Mouse (Mus musculus) intestine, embryonic 16.5 days (tissue): ENCODE data around the gene Gm49361. TPM values are rescaled to one million over a fixed set of nuclear protein-coding genes. Genes with fewer than 3 reads are reported as not detected.

Source experiments
- ATAC-seq: fragments of 200-750 bp; cut with Nextera tagmentation; 2 replicates; pipeline ENCODE4 v1.8.0; 2017; ENCODE audit warnings: moderate TSS enrichment, moderate library complexity
- H3K27ac ChIP-seq: fragments of 300-500 bp; sonication (generic); 2 replicates; pipeline ENCODE4 v1.5.1; 2014; ENCODE audit warnings: mild to moderate bottlenecking, low read length
- H3K27me3 ChIP-seq: fragments of 300-500 bp; sonication (generic); replicated peaks from 2 replicates; pipeline ENCODE4 v1.6.1; 2014; ENCODE audit warnings: low read length, control low read depth, mixed read lengths; ENCODE audit not compliant: control insufficient read depth, insufficient read depth
- H3K36me3 ChIP-seq: fragments of 300-500 bp; sonication (generic); 2 replicates; pipeline ENCODE4 v1.6.1; 2014; ENCODE audit warnings: low read length, control low read depth; ENCODE audit not compliant: control insufficient read depth, insufficient read depth
- H3K4me1 ChIP-seq: fragments of 300-500 bp; sonication (generic); 2 replicates; pipeline ENCODE4 v1.6.1; 2014; ENCODE audit warnings: low read length, control low read depth, mixed read lengths; ENCODE audit not compliant: control insufficient read depth, insufficient read depth
- H3K4me2 ChIP-seq: fragments of 300-500 bp; sonication (generic); 2 replicates; pipeline ENCODE4 v1.6.1; 2014; ENCODE audit warnings: low read depth, low read length, control low read depth
- H3K4me3 ChIP-seq: fragments of 300-500 bp; sonication (generic); 2 replicates; pipeline ENCODE4 v1.5.1; 2014; ENCODE audit warnings: mild to moderate bottlenecking, low read length
- H3K9ac ChIP-seq: fragments of 300-500 bp; sonication (generic); 2 replicates; pipeline ENCODE4 v1.6.1; 2014; ENCODE audit warnings: low read depth, low read length
- H3K9me3 ChIP-seq: fragments of 300-500 bp; sonication (generic); 2 replicates; pipeline ENCODE4 v1.6.1; 2016; ENCODE audit warnings: low read length, control low read depth; ENCODE audit not compliant: control insufficient read depth
- WGBS: fragments of 180-500 bp; shearing (Covaris S2); extraction: QIAGEN DNeasy Blood & Tissue Kit; methylation state at CpG from one replicate; pipeline ENCODE4 v1.1.7; 2014; 5-methylcytosine and 5-hydroxymethylcytosine counted together
- polyA plus RNA-seq: library from polyadenylated mRNA; unstranded; fragments of >200 nt; fragmentation: Nextera tagmentation; extraction: Ambion mirVana; gene quantifications from 2 replicates; pipeline ENCODE4 v1.2.1, GENCODE M21; 2015

Gm49361 gene
- polyA plus RNA-seq, 1 experiment from 2014 or later: not detected

- Histone ChIP-seq H3K27ac (no peak overlapping the region), H3K4me1 (peaks cover 25% of the 10 kb centered on the region)
Measured at GRCm38 (mm10) chr14:57736141-57736540, 9.8 kb downstream of the Gm49361 start.

DNA sequence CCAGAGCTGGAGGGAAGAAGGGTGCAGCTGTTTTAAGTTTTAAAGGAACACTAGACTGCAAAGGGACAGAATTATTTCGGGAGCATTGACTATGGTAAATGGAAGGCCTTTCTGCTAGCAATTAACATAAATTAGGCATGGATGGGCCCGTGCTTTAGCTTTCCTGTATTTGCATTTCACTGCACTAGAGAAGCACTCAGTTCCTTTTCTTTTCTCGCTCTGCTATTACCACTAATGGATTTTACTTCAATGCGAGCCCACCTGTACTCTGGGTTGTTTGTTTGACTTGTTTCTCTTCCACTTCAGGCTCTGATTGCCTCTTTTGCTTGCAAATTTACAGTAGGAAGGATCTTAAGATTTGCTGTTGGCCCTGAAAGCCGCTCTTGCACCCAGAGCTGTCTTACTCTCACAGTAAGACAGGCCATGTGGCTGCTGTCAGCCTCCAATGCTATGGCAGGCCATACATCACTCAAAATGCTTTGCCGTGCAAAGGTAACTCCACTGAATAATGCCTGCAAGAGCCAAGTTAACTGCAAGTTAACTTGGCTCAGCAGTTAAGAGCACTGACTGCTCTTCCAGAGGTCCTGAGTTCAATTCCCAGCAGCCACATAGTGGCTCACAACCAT lies 13.1 kb downstream of the Gm49361 start:
- WGBS: 65% methylated on average over 6 of the region's 6 CpGs
- Histone ChIP-seq H3K9me3 (no peaks in the 10 kb centered on the region), H3K36me3 (no peaks in the 10 kb centered on the region), H3K27ac (no peak overlapping the region), H3K4me3 (no peak overlapping the region), H3K4me1 (peaks cover 36% of the 10 kb centered on the region), H3K27me3 (no peaks in the 10 kb centered on the region), H3K4me2 (no peak overlapping the region), H3K9ac (no peak overlapping the region)
- ATAC-seq: no peak

More at GRCm38 (mm10) chr14:57736141-57736540, 9.8 kb downstream of the Gm49361 start:
- no peaks in the 10 kb centered on the region for H3K27me3 ChIP-seq
- H3K4me3 ChIP-seq: no peak overlapping the region
- no peaks in the 10 kb centered on the region for H3K36me3 ChIP-seq
- no peaks in the 10 kb centered on the region for H3K9me3 ChIP-seq
- WGBS: 57% methylated on average over 4 of the region's 4 CpGs
- H3K9ac ChIP-seq: no peak overlapping the region
- no peak for ATAC-seq
- H3K4me2 ChIP-seq: no peak overlapping the region

- Histone ChIP-seq H3K27ac (peak overlapping the region; percentile 65; the same call in 1 of the 2 replicates), H3K9ac (0 out of 2 replicates have a peak overlapping the region, but pooled peaks have one; percentile 27), H3K4me2 (no peak overlapping the region), H3K27me3 (no peaks in the 10 kb centered on the region), H3K4me1 (peaks cover 24% of the 10 kb centered on the region), H3K9me3 (no peaks in the 10 kb centered on the region), H3K36me3 (no peaks in the 10 kb centered on the region), H3K4me3 (no peak overlapping the region)
- WGBS: 38% methylated on average over 9 of the region's 9 CpGs
- peak; percentile 55 for ATAC-seq
Measured at GRCm38 (mm10) chr14:57730527-57730926, 15.4 kb downstream of the Gm49361 start.

GRCm38 (mm10) chr14:57729975-57730499 lies 15.9 kb downstream of the Gm49361 start:
- Histone ChIP-seq H3K36me3 (no peaks in the 10 kb centered on the region), H3K27ac (peak overlapping the region; percentile 65), H3K4me3 (no peak overlapping the region), H3K9ac (0 out of 2 replicates have a peak overlapping the region, but pooled peaks have one; percentile 27), H3K4me2 (no peak overlapping the region), H3K27me3 (no peaks in the 10 kb centered on the region), H3K4me1 (peaks cover 24% of the 10 kb centered on the region), H3K9me3 (no peaks in the 10 kb centered on the region)
- peak; percentile 96 for ATAC-seq
- WGBS: 39% methylated on average over 5 of the region's 5 CpGs

DNA sequence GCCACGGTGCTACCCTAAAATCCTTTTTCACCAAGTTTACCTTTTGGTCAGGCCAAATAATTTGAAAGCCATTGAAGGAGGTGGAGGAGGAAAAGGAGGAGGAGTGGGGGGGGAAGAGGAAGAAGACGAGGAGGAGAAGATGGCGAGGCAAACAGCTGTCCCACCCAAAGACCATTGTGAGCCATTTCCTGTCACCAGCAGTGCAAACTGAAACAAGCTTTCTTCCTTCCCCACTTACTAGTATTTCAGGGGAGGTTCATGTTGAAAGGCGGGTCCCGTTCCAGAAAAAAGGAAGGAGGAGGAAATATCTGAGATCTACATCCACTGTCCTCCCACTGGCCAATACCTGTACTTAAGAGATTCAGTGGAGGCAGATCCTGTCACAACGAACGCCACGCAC lies 16.5 kb downstream of the Gm49361 start:
- H3K36me3 ChIP-seq: no peaks in the 10 kb centered on the region
- no peaks in the 10 kb centered on the region for H3K27me3 ChIP-seq
- peak overlapping the region; percentile 65 for H3K27ac ChIP-seq
- ATAC-seq: no peak
- 74% methylated on average over 8 of the region's 8 CpGs for WGBS
- H3K9ac ChIP-seq: no peak overlapping the region
- peaks cover 24% of the 10 kb centered on the region for H3K4me1 ChIP-seq
- no peak overlapping the region for H3K4me2 ChIP-seq
- H3K9me3 ChIP-seq: no peaks in the 10 kb centered on the region
- H3K4me3 ChIP-seq: no peak overlapping the region

DNA sequence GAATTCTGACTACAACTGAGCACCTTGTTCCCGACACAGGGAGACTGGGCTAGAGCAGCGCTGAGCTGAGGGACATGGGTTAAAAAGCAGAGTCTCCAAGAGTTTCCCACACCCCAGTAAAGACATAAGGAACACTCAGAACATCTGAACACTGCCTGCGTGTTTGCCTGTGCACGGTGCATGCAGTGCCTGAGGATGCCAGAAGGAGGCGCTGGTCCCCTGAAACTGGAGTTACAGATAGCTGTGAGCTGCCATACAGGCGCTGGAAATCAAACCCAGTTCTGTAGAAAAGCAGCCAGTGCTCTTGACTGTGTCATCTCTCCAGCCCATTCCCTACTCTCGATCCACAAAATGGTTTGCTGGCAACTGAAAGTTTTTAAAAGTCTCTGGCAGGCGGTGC lies 19.7 kb downstream of the Gm49361 start:
- Histone ChIP-seq H3K9ac (no peak overlapping the region), H3K4me1 (peaks cover 13% of the 10 kb centered on the region), H3K27me3 (no peaks in the 10 kb centered on the region), H3K27ac (no peak overlapping the region), H3K4me2 (no peak overlapping the region), H3K9me3 (no peaks in the 10 kb centered on the region), H3K36me3 (0 out of 2 replicates have a peak, but pooled peaks cover 2% of the 10 kb centered on the region), H3K4me3 (no peak overlapping the region)
- no peak for ATAC-seq
- 74% methylated on average over 8 of the region's 8 CpGs for WGBS

DNA sequence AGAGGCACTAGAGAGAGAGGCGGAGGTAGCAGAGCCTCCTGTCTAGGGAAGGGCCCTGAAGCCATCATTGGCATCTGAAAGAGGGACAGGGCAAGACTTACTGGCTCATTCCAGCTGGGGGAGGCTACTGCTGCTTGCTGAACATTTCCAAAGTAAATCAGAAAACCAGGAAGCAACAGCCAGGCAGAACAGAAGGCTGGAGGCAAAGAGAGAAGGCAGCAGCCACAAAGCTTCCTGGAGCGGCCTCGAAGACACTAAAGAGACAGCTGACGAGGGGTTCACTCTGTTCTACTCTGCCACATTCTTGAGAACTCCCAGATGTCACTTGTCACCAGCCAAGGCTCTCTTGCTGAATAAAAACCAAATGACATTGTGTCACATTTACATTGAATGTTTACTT lies 21.4 kb downstream of the Gm49361 start:
- ATAC-seq: no peak
- H3K4me3 ChIP-seq: no peak overlapping the region
- H3K36me3 ChIP-seq: 0 out of 2 replicates have a peak, but pooled peaks cover 2% of the 10 kb centered on the region
- no peak overlapping the region for H3K9ac ChIP-seq
- H3K9me3 ChIP-seq: no peaks in the 10 kb centered on the region
- WGBS: 52% methylated on average over 4 of the region's 4 CpGs
- no peak overlapping the region for H3K4me2 ChIP-seq
- no peaks in the 10 kb centered on the region for H3K27me3 ChIP-seq
- no peak overlapping the region for H3K27ac ChIP-seq
- H3K4me1 ChIP-seq: no peaks in the 10 kb centered on the region

DNA sequence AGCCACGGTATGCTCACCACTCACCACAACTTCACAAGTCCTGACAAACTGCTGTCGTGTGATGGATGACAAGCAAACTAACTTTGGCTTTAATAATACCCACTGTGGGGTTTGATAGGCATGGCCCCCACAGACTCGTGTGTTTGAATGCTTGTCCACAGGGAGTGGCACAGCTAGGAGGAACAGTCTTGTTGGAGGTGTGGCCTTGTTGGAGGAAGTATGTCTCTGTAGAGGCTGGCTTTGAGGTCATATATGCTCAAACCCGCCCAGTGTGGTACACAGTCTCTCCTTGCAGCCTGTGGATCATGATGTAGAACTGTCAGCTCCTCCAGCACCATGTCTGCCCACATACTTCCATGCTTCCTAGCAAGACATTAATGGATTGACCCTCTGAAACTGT lies 27.7 kb downstream of the Gm49361 start:
- no peaks in the 10 kb centered on the region for H3K9me3 ChIP-seq
- no peak for ATAC-seq
- no peak overlapping the region for H3K9ac ChIP-seq
- H3K4me3 ChIP-seq: no peak overlapping the region
- no peak overlapping the region for H3K27ac ChIP-seq
- no peaks in the 10 kb centered on the region for H3K4me1 ChIP-seq
- 0 out of 2 replicates have a peak, but pooled peaks cover 2% of the 10 kb centered on the region for H3K36me3 ChIP-seq
- no peak overlapping the region for H3K4me2 ChIP-seq
- no peaks in the 10 kb centered on the region for H3K27me3 ChIP-seq
- WGBS: 79% methylated on average over 4 of the region's 4 CpGs

DNA sequence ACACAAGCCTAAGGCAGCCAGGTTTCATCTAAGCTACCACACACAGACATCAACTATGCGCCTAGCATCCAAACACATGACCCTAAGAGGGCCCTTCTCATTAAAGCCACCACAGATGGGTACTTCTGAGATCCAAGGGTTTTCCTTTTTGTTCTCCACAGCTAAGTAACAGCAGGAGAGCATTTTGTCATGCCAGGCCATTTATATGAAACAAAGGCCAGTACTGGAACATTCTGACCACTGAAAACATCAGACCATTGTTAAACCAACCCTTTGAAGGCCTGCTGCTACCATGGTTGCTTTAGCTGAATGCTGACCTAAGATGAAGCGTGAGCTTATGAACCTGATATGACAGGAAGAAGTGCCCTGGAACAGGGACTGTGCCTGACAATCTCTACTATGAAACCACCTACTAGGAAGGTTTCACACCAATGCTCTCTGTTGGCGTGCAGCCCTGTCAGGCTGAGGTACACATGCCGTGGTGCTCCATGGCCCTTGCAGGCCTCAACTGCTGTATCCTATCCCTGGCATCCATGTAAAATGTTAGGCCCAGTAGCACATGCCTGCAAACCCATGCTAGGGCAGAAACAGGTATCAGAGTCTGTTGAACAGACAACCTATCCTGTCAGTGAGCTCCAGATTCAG lies 29.2 kb downstream of the Gm49361 start:
- Histone ChIP-seq H3K27me3 (no peaks in the 10 kb centered on the region), H3K9ac (no peak overlapping the region), H3K27ac (no peak overlapping the region), H3K4me2 (no peak overlapping the region), H3K4me1 (no peaks in the 10 kb centered on the region), H3K36me3 (no peaks in the 10 kb centered on the region), H3K9me3 (no peaks in the 10 kb centered on the region), H3K4me3 (no peak overlapping the region)
- WGBS: 87% methylated on average over 4 of the region's 4 CpGs
- ATAC-seq: no peak
